Mouse (Mus musculus) lung, adult 2 months (tissue): ENCODE data around the gene Slc5a4a.

Experiments
- CTCF ChIP-seq: fragments of 200-500 bp; IDR thresholded peaks from 2 replicates; pipeline ENCODE4 v1.5.1; 2011; ENCODE audit warnings: mild to moderate bottlenecking, low read length, control low read depth; ENCODE audit not compliant: insufficient read depth
- POLR2A ChIP-seq: fragments of 200-500 bp; IDR thresholded peaks from 2 replicates; pipeline ENCODE4 v1.6.1; 2011; ENCODE audit warnings: low read depth, mild to moderate bottlenecking, control low read depth, low read length, borderline replicate concordance; ENCODE audit errors: extremely low read depth

GRCm38 (mm10) chr10:76207262-76207796, 60.1 kb downstream of the Slc5a4a start:
- TF ChIP-seq CTCF (no peak), POLR2A (no peak)
